Mouse (Mus musculus) embryonic facial prominence, embryonic 14.5 days (tissue): ENCODE results near the gene Tmem86a. TPM values are rescaled to one million over a fixed set of nuclear protein-coding genes. Genes with fewer than 3 reads are reported as not detected.
A peak's percentile ranks its signal among the peaks of the same experiment; 100 is the strongest.

Experiments used
- ATAC-seq: fragments of 200-750 bp; cut with Nextera tagmentation; 2 replicates; pipeline ENCODE4 v1.8.0; 2017; ENCODE audit warnings: low read depth, moderate number of reproducible peaks, moderate TSS enrichment
- DNase-seq: peaks from one replicate; pipeline ENCODE4 v3.0.0-alpha.2; 2015; ENCODE audit warnings: low spot score
- H3K27ac ChIP-seq: fragments of 300-500 bp; sonication (generic); replicated peaks from 2 replicates; pipeline ENCODE4 v1.5.1; 2014; ENCODE audit warnings: low read depth, mild to moderate bottlenecking, low read length, moderate library complexity
- H3K27me3 ChIP-seq: fragments of 300-500 bp; sonication (generic); replicated peaks from 2 replicates; pipeline ENCODE4 v1.6.1; 2014; ENCODE audit warnings: low read length; ENCODE audit not compliant: control insufficient read depth, insufficient read depth
- H3K36me3 ChIP-seq: fragments of 300-500 bp; sonication (generic); 2 replicates; pipeline ENCODE4 v1.6.1; 2014; ENCODE audit warnings: low read length, mixed read lengths; ENCODE audit not compliant: control insufficient read depth, insufficient read depth
- H3K4me1 ChIP-seq: fragments of 300-500 bp; sonication (generic); 2 replicates; pipeline ENCODE4 v1.6.1; 2014; ENCODE audit warnings: antibody characterized with exemption, low read length; ENCODE audit not compliant: control insufficient read depth, insufficient read depth
- H3K4me2 ChIP-seq: fragments of 300-500 bp; sonication (generic); 2 replicates; pipeline ENCODE4 v1.6.1; 2014; ENCODE audit warnings: low read depth, mild to moderate bottlenecking, low read length, moderate library complexity, mixed read lengths
- H3K4me3 ChIP-seq: fragments of 300-500 bp; sonication (generic); 2 replicates; pipeline ENCODE4 v1.5.1; 2014; ENCODE audit warnings: low read depth, mild to moderate bottlenecking, low read length
- H3K9ac ChIP-seq: fragments of 300-500 bp; sonication (generic); 2 replicates; pipeline ENCODE4 v1.6.1; 2014; ENCODE audit warnings: low read depth, mild to moderate bottlenecking, low read length, moderate library complexity, mixed read lengths
- H3K9me3 ChIP-seq: fragments of 300-500 bp; sonication (generic); 2 replicates; pipeline ENCODE4 v1.6.1; 2016; ENCODE audit warnings: low read length; ENCODE audit not compliant: control insufficient read depth
- WGBS: fragments of 180-500 bp; shearing (Covaris S2); extraction: QIAGEN DNeasy Blood & Tissue Kit; methylation state at CpG from one replicate; pipeline ENCODE4 v1.1.7; 2014; 5-methylcytosine and 5-hydroxymethylcytosine counted together
- polyA plus RNA-seq: library from polyadenylated mRNA; unstranded; fragments of >200 nt; fragmentation: Nextera tagmentation; extraction: Ambion mirVana; gene quantifications from 2 replicates; pipeline ENCODE4 v1.2.1, GENCODE M21; 2014

Tmem86a gene
- polyA plus RNA-seq, 1 experiment from 2014 or later: 19.6 TPM

DNA sequence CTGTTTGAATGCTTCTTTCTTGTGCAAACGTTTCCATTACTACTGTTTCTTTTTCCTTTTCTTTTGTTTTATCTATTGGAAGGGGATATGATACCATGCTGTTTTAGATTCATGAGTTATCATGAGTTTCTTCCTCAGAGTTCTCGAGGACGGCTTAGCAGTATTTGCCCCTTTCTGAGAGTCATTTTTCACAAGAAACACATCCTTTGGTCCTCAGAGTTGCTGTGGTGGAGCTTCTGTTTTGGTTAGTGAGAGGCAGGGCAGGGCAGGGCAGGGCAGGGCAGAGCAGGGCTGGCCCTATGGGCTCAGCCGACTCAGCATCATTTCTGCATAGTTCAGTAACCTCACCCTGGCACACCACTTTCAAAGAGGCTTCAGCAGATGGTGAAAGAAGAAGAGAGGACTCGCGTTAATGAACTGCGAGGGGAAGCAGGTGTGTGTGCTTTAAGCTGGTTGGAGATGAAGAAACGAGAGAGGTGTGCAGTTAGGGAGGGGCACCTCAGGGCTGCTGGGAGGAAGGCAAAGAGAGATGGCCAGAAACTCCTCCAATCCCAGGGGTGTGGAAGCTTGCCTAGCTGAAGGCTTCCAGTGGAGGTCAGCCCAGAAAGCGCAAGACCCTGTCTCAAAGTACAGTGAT, 37.2 kb upstream of the Tmem86a start:
- WGBS: 48% methylated on average over 9 of the region's 9 CpGs
- no peak for DNase-seq
- Histone ChIP-seq H3K4me3 (no peak overlapping the region), H3K9me3 (no peaks in the 10 kb centered on the region), H3K27me3 (no peaks in the 10 kb centered on the region), H3K9ac (no peak overlapping the region), H3K27ac (no peak overlapping the region), H3K4me2 (no peak overlapping the region), H3K36me3 (no peaks in the 10 kb centered on the region), H3K4me1 (peaks cover 4% of the 10 kb centered on the region; the same call in 1 of the 2 replicates)
- no peak for ATAC-seq

- Histone ChIP-seq H3K4me2 (no peak overlapping the region), H3K4me1 (peaks cover under 1% of the 10 kb centered on the region; the same call in 1 of the 2 replicates), H3K4me3 (no peak overlapping the region), H3K9ac (no peak overlapping the region), H3K27ac (no peak overlapping the region; the same call in 1 of the 2 replicates), H3K27me3 (no peaks in the 10 kb centered on the region), H3K36me3 (no peaks in the 10 kb centered on the region), H3K9me3 (no peaks in the 10 kb centered on the region)
- no peak for ATAC-seq
- DNase-seq: peak; percentile 38
- 52% methylated on average over 10 of the region's 11 CpGs for WGBS
These were observed 35.6 kb upstream of the Tmem86a start for GRCm38 (mm10) chr7:47014564-47015389.

DNA sequence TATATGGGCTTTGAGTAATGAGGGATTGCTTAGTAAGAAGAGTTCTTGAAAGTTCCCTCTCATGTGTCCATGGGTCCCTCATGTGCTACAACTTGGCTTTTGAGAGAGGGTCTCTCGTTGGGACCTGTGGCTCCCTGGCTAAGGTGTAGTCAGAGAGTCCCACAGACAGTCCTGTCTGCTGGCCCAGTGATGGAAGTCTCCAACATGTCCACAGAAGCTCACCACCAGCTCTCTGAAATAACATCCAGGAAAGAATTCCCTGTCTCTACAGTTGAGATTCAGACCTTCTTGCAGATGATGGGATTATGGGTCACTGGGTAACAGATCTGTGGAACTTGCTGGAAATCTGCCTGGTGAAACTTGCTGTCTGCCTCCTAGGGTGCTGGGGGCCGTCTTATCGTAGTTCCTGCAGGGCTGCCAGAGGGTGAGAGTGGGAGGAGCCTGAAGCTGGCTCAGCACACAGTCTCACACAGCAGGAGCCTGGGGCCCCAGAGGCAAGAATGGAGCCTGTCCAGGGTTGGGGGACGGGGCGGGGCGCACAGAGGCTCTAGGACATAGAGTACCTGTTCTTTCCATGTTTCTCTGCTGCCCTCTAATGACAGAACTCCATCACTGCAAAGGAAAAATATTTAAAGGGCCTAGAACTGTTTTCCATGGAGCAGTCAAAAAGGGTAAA, 34.9 kb upstream of the Tmem86a start:
- Histone ChIP-seq H3K27me3 (no peaks in the 10 kb centered on the region), H3K9ac (no peak overlapping the region), H3K27ac (no peak overlapping the region; the same call in 1 of the 2 replicates), H3K36me3 (no peaks in the 10 kb centered on the region), H3K4me1 (no peaks in the 10 kb centered on the region), H3K4me2 (peak overlapping the region; percentile 47), H3K4me3 (peak overlapping the region; percentile 3; the same call in 1 of the 2 replicates), H3K9me3 (no peaks in the 10 kb centered on the region)
- DNase-seq: peak; percentile 92
- 5% methylated on average over 6 of the region's 6 CpGs for WGBS
- peak; percentile 99 for ATAC-seq

- ATAC-seq: no peak
- no peak overlapping the region for H3K4me2 ChIP-seq
- no peaks in the 10 kb centered on the region for H3K27me3 ChIP-seq
- no peak overlapping the region for H3K9ac ChIP-seq
- no peaks in the 10 kb centered on the region for H3K4me1 ChIP-seq
- 75% methylated on average over 3 of the region's 3 CpGs for WGBS
- no peaks in the 10 kb centered on the region for H3K9me3 ChIP-seq
- H3K36me3 ChIP-seq: no peaks in the 10 kb centered on the region
- no peak overlapping the region for H3K4me3 ChIP-seq
- no peak for DNase-seq
- H3K27ac ChIP-seq: no peak overlapping the region
These were observed 33.8 kb upstream of the Tmem86a start for GRCm38 (mm10) chr7:47016602-47017001.

- no peak overlapping the region for H3K4me3 ChIP-seq
- no peaks in the 10 kb centered on the region for H3K9me3 ChIP-seq
- H3K4me1 ChIP-seq: no peaks in the 10 kb centered on the region
- H3K4me2 ChIP-seq: no peak overlapping the region
- 70% methylated on average over 7 of the region's 7 CpGs for WGBS
- no peak overlapping the region for H3K27ac ChIP-seq
- no peak overlapping the region for H3K9ac ChIP-seq
- no peaks in the 10 kb centered on the region for H3K36me3 ChIP-seq
- H3K27me3 ChIP-seq: no peaks in the 10 kb centered on the region
- ATAC-seq: no peak
- DNase-seq: no peak
These were observed 33.3 kb upstream of the Tmem86a start for GRCm38 (mm10) chr7:47017146-47017545.

GRCm38 (mm10) chr7:47019641-47020040, 30.8 kb upstream of the Tmem86a start:
- no peak overlapping the region for H3K4me2 ChIP-seq
- H3K27me3 ChIP-seq: no peaks in the 10 kb centered on the region
- no peak overlapping the region for H3K4me3 ChIP-seq
- H3K9ac ChIP-seq: no peak overlapping the region
- DNase-seq: no peak
- no peak overlapping the region for H3K27ac ChIP-seq
- H3K4me1 ChIP-seq: no peaks in the 10 kb centered on the region
- WGBS: 66% methylated on average over 5 of the region's 5 CpGs
- no peaks in the 10 kb centered on the region for H3K36me3 ChIP-seq
- ATAC-seq: no peak
- no peaks in the 10 kb centered on the region for H3K9me3 ChIP-seq

DNA sequence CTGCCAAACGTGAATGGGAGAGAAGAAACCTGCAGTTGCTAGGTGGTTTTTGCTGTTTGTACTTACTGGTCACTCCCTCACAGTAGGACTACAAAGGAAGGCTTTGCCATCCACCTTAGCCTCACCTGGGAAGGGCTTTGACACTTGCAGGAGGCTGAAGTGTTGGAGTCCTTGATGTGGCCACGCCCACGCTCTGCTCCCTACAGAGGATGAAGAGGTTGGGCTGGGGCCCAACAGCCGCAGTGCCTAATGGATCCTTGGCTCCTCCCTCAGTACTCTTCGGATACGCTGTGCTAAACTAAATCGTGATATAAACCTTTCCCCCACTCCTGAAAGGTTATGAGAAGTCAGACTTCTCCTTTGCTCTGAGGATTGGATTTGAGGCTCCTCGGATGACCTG, 29.4 kb upstream of the Tmem86a start:
- no peak for ATAC-seq
- no peak overlapping the region for H3K4me2 ChIP-seq
- no peaks in the 10 kb centered on the region for H3K9me3 ChIP-seq
- H3K4me3 ChIP-seq: no peak overlapping the region
- no peak overlapping the region for H3K27ac ChIP-seq
- no peaks in the 10 kb centered on the region for H3K4me1 ChIP-seq
- H3K27me3 ChIP-seq: no peaks in the 10 kb centered on the region
- DNase-seq: peak; percentile 13
- no peak overlapping the region; the same call in 1 of the 2 replicates for H3K9ac ChIP-seq
- WGBS: 9% methylated on average over 8 of the region's 8 CpGs
- no peaks in the 10 kb centered on the region for H3K36me3 ChIP-seq

DNA sequence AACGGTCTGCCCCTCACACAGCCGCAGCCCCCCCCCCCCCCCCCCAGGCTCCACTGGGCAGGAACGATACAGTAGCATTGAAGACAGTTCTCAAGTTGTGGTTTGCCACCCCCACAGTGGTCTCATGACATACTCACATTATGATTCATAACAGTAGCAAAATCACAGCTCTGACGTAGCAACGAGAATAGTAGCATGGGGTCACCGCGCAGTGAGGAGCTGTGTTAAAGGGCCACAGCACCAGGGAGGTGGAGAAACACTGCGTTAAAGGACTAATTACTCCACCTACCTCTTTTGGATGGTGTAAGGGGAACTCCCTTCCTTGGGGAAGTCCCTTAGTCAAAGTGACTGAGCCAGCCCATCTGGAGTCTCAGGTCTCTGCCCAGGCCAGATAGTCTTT, 27.9 kb upstream of the Tmem86a start:
- no peak for DNase-seq
- H3K36me3 ChIP-seq: no peaks in the 10 kb centered on the region
- no peaks in the 10 kb centered on the region for H3K9me3 ChIP-seq
- H3K4me2 ChIP-seq: no peak overlapping the region
- 70% methylated on average over 8 of the region's 8 CpGs for WGBS
- no peak for ATAC-seq
- no peak overlapping the region for H3K27ac ChIP-seq
- no peak overlapping the region for H3K9ac ChIP-seq
- no peaks in the 10 kb centered on the region for H3K4me1 ChIP-seq
- no peaks in the 10 kb centered on the region for H3K27me3 ChIP-seq
- no peak overlapping the region for H3K4me3 ChIP-seq
